Mouse (Mus musculus): ENCODE data around the gene Wdr17. TPM values are rescaled to one million over a fixed set of nuclear protein-coding genes. Genes with fewer than 3 reads are reported as not detected.

The Wdr17 gene
- polyA plus RNA-seq (2012; rRNA removed) (0.41 and 0.86 TPM in 2 replicates), polyA plus RNA-seq (2014; fragmentation: Nextera tagmentation; extraction: Ambion mirVana) (0.51 and 1.0 TPM in 2 replicates)

GRCm38 (mm10) chr8:54886987-54887785 is at the start of gene Wdr17:
Wdr17 (minus strand) TSS chr8:54887184.
- no peak for TF ChIP-seq POLR2A (IDR thresholded peaks at IDR 0.05; ENCODE audit: borderline replicate concordance, extremely low read depth, insufficient read depth, insufficient read length)
- Histone ChIP-seq H3K4me2 (replicated peaks; ENCODE audit: low read depth, low read length, severe bottlenecking) (no peak within 1 kb of the TSS), H3K27me3 (ENCODE audit: control insufficient read depth, insufficient read depth, low read length) (no peaks in the 10 kb centered on the region), H3K9ac (ENCODE audit: low read depth, low read length, severe bottlenecking) (no peak within 1 kb of the TSS), H3K36me3 (ENCODE audit: control insufficient read depth, insufficient read depth, low read length) (no peaks in the 10 kb centered on the region), H3K9me3 (ENCODE audit: control insufficient read depth, low read length) (no peaks in the 10 kb centered on the region), H3K27ac (replicated peaks; ENCODE audit: low read depth, low read length) (no peak within 1 kb of the TSS), H3K4me3 (replicated peaks; ENCODE audit: low read length) (no peak within 1 kb of the TSS), H3K4me1 (ENCODE audit: control insufficient read depth, insufficient read depth, low read length) (no peaks in the 10 kb centered on the region)
- ATAC-seq (ENCODE audit: low FRiP score, low read depth) = no peak
- 83% methylated on average over 9 of the region's 9 CpGs for WGBS
- DNase-seq (ENCODE audit: low spot score) = no peak

- H3K9me3 ChIP-seq (ENCODE audit: control insufficient read depth, low read length) = no peaks in the 10 kb centered on the region
- no peak overlapping the region for H3K27ac ChIP-seq (replicated peaks; ENCODE audit: low read depth, low read length)
- H3K9ac ChIP-seq (ENCODE audit: low read depth, low read length, severe bottlenecking) = no peak overlapping the region
- TF ChIP-seq POLR2A (IDR thresholded peaks at IDR 0.05; ENCODE audit: borderline replicate concordance, extremely low read depth, insufficient read depth, insufficient read length) = no peak
- DNase-seq (ENCODE audit: low spot score) (peak; percentile 7), ATAC-seq (ENCODE audit: low FRiP score, low read depth) (peak; percentile 47; the same call in 1 of the 2 replicates)
- H3K36me3 ChIP-seq (ENCODE audit: control insufficient read depth, insufficient read depth, low read length) = no peaks in the 10 kb centered on the region
- no peaks in the 10 kb centered on the region for H3K27me3 ChIP-seq (ENCODE audit: control insufficient read depth, insufficient read depth, low read length)
- H3K4me3 ChIP-seq (replicated peaks; ENCODE audit: low read length) = no peak overlapping the region
- no peak overlapping the region for H3K4me2 ChIP-seq (replicated peaks; ENCODE audit: low read depth, low read length, severe bottlenecking)
- WGBS = 64% methylated on average over 2 of the region's 2 CpGs
- no peaks in the 10 kb centered on the region for H3K4me1 ChIP-seq (ENCODE audit: control insufficient read depth, insufficient read depth, low read length)
These were observed 45.3 kb upstream of the Wdr17 start for GRCm38 (mm10) chr8:54932306-54932705.

GRCm38 (mm10) chr8:54924936-54925335 is 38.0 kb upstream of the Wdr17 start:
- H3K36me3 ChIP-seq (ENCODE audit: control insufficient read depth, insufficient read depth, low read length) = no peaks in the 10 kb centered on the region
- no peak overlapping the region for H3K27ac ChIP-seq (replicated peaks; ENCODE audit: low read depth, low read length)
- H3K4me2 ChIP-seq (replicated peaks; ENCODE audit: low read depth, low read length, severe bottlenecking) = no peak overlapping the region
- no peak overlapping the region for H3K4me3 ChIP-seq (replicated peaks; ENCODE audit: low read length)
- no peaks in the 10 kb centered on the region for H3K4me1 ChIP-seq (ENCODE audit: control insufficient read depth, insufficient read depth, low read length)
- TF ChIP-seq POLR2A (IDR thresholded peaks at IDR 0.05; ENCODE audit: borderline replicate concordance, extremely low read depth, insufficient read depth, insufficient read length) = no peak
- no peaks in the 10 kb centered on the region for H3K27me3 ChIP-seq (ENCODE audit: control insufficient read depth, insufficient read depth, low read length)
- 84% methylated on average over 3 of the region's 3 CpGs for WGBS
- no peak for DNase-seq (ENCODE audit: low spot score)
- ATAC-seq (ENCODE audit: low FRiP score, low read depth) = no peak
- no peak overlapping the region for H3K9ac ChIP-seq (ENCODE audit: low read depth, low read length, severe bottlenecking)
- no peaks in the 10 kb centered on the region for H3K9me3 ChIP-seq (ENCODE audit: control insufficient read depth, low read length)

- DNase-seq (ENCODE audit: low spot score) (peak; percentile 9), ATAC-seq (ENCODE audit: low FRiP score, low read depth) (no peak)
- H3K4me2 ChIP-seq (replicated peaks; ENCODE audit: low read depth, low read length, severe bottlenecking) = no peak overlapping the region
- no peak for TF ChIP-seq POLR2A (IDR thresholded peaks at IDR 0.05; ENCODE audit: borderline replicate concordance, extremely low read depth, insufficient read depth, insufficient read length)
- no peaks in the 10 kb centered on the region for H3K4me1 ChIP-seq (ENCODE audit: control insufficient read depth, insufficient read depth, low read length)
- H3K9me3 ChIP-seq (ENCODE audit: control insufficient read depth, low read length) = no peaks in the 10 kb centered on the region
- no peak overlapping the region for H3K4me3 ChIP-seq (replicated peaks; ENCODE audit: low read length)
- WGBS = 57% methylated on average over 2 of the region's 2 CpGs
- H3K27me3 ChIP-seq (ENCODE audit: control insufficient read depth, insufficient read depth, low read length) = no peaks in the 10 kb centered on the region
- H3K9ac ChIP-seq (ENCODE audit: low read depth, low read length, severe bottlenecking) = no peak overlapping the region
- no peaks in the 10 kb centered on the region for H3K36me3 ChIP-seq (ENCODE audit: control insufficient read depth, insufficient read depth, low read length)
- no peak overlapping the region for H3K27ac ChIP-seq (replicated peaks; ENCODE audit: low read depth, low read length)
These were observed 35.3 kb upstream of the Wdr17 start for GRCm38 (mm10) chr8:54922160-54922855.

- Histone ChIP-seq H3K36me3 (ENCODE audit: control insufficient read depth, insufficient read depth, low read length) (no peaks in the 10 kb centered on the region), H3K4me1 (ENCODE audit: control insufficient read depth, insufficient read depth, low read length) (no peaks in the 10 kb centered on the region), H3K9ac (ENCODE audit: low read depth, low read length, severe bottlenecking) (no peak overlapping the region), H3K9me3 (ENCODE audit: control insufficient read depth, low read length) (no peaks in the 10 kb centered on the region), H3K27ac (replicated peaks; ENCODE audit: low read depth, low read length) (no peak overlapping the region), H3K4me2 (replicated peaks; ENCODE audit: low read depth, low read length, severe bottlenecking) (no peak overlapping the region), H3K27me3 (ENCODE audit: control insufficient read depth, insufficient read depth, low read length) (no peaks in the 10 kb centered on the region), H3K4me3 (replicated peaks; ENCODE audit: low read length) (no peak overlapping the region)
- DNase-seq (ENCODE audit: low spot score) = no peak
- TF ChIP-seq POLR2A (IDR thresholded peaks at IDR 0.05; ENCODE audit: borderline replicate concordance, extremely low read depth, insufficient read depth, insufficient read length) = no peak
- no peak for ATAC-seq (ENCODE audit: low FRiP score, low read depth)
- WGBS = 87% methylated on average over 5 of the region's 9 CpGs
These were observed 30.7 kb upstream of the Wdr17 start for GRCm38 (mm10) chr8:54917710-54918109.
